Mouse (Mus musculus) cerebellum, adult 2 months (tissue): ENCODE results near the gene Chrm4. TPM values are rescaled to one million over a fixed set of nuclear protein-coding genes. Genes with fewer than 3 reads are reported as not detected.

Source experiments
- DNase-seq, 2 experiments: peaks; one replicate each; pipeline ENCODE4 v3.0.0; 2021
- H3K27ac ChIP-seq: fragments of 200-500 bp; 2 replicates; pipeline ENCODE4 v1.5.1; 2012; ENCODE audit warnings: low read length, control low read depth, inconsistent platforms; ENCODE audit not compliant: insufficient read depth
- H3K27me3 ChIP-seq: fragments of 200-500 bp; 2 replicates; pipeline ENCODE4 v1.6.1; 2012; ENCODE audit warnings: inconsistent platforms, mild to moderate bottlenecking, low read length, moderate library complexity; ENCODE audit not compliant: control insufficient read depth, insufficient read depth
- H3K4me1 ChIP-seq: fragments of 200-500 bp; 2 replicates; pipeline ENCODE4 v1.6.1; 2011; ENCODE audit warnings: low read length; ENCODE audit not compliant: control insufficient read depth, insufficient read depth
- H3K4me3 ChIP-seq: fragments of 200-500 bp; replicated peaks from 2 replicates; pipeline ENCODE3; 2011; ENCODE audit warnings: mild to moderate bottlenecking, low read depth, low read length, control low read depth; ENCODE audit not compliant: insufficient read depth
- CTCF ChIP-seq: fragments of 200-500 bp; IDR thresholded peaks from 2 replicates; pipeline ENCODE4 v1.5.1; 2011; ENCODE audit warnings: low read depth, mild to moderate bottlenecking, control low read depth, low read length, moderate library complexity, borderline replicate concordance; ENCODE audit not compliant: insufficient read depth
- POLR2A ChIP-seq: fragments of 200-500 bp; IDR thresholded peaks from 2 replicates; pipeline ENCODE4 v1.6.1; 2011; ENCODE audit warnings: low read length, control low read depth, borderline replicate concordance; ENCODE audit not compliant: insufficient read depth
- WGBS: fragments of 180-500 bp; shearing (Covaris S2); methylation state at CpG from one replicate; pipeline ENCODE4 v1.1.7; 2018; 5-methylcytosine and 5-hydroxymethylcytosine counted together
- polyA plus RNA-seq: library from polyadenylated mRNA; depleted of rRNA; stranded (reverse); fragments of >200 nt; gene quantifications from 2 replicates; pipeline ENCODE4 v1.2.3, GENCODE M21; 2012

Gene Chrm4
- polyA plus RNA-seq, 1 experiment = 2.0 TPM

DNA sequence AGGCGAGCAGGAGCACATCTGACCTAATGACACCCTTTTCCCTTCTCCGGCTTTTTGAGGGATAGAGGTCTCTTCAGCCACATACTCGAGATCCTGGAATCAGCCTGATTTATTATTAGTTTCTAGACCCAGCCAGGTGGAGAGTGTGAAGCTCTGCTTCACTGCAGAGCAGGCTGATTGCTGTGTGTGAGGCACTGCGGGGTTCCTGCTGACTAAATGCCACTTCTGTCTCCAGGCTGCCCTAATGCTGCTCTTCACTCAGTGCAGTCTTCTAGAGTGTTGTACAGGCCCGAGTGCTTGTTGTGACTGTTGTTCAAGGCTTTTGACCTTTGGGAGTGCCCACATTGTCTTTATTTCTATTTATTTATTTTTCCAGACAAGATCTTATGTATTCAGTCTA, 24.7 kb upstream of the Chrm4 start:
- peaks cover 21% of the 10 kb centered on the region for H3K4me1 ChIP-seq
- no peak overlapping the region for H3K4me3 ChIP-seq
- TF ChIP-seq CTCF = no peak
- TF ChIP-seq POLR2A = no peak
- 17% methylated on average over 5 of the region's 5 CpGs for WGBS
- no peak overlapping the region for H3K27ac ChIP-seq
- H3K27me3 ChIP-seq = no peaks in the 10 kb centered on the region
- DNase-seq = peak; percentile 64 to 82

GRCm38 (mm10) chr2:91903171-91903925, 23.7 kb upstream of the Chrm4 start:
- no peak overlapping the region for H3K4me3 ChIP-seq
- WGBS = 55% methylated on average over 3 of the region's 3 CpGs
- peaks cover 21% of the 10 kb centered on the region for H3K4me1 ChIP-seq
- no peak overlapping the region for H3K27ac ChIP-seq
- TF ChIP-seq CTCF (no peak), POLR2A (no peak)
- H3K27me3 ChIP-seq = no peaks in the 10 kb centered on the region
- peak in 1 of 2 experiments; percentile 40 for DNase-seq

- Histone ChIP-seq H3K4me3 (no peak overlapping the region), H3K4me1 (peaks cover 21% of the 10 kb centered on the region), H3K27ac (no peak overlapping the region), H3K27me3 (no peaks in the 10 kb centered on the region)
- peak in 1 of 2 experiments; percentile 41 for DNase-seq
- TF ChIP-seq POLR2A = no peak
- TF ChIP-seq CTCF = no peak
- 43% methylated on average over 5 of the region's 5 CpGs for WGBS
These were observed 22.3 kb upstream of the Chrm4 start for GRCm38 (mm10) chr2:91904618-91905307.

DNA sequence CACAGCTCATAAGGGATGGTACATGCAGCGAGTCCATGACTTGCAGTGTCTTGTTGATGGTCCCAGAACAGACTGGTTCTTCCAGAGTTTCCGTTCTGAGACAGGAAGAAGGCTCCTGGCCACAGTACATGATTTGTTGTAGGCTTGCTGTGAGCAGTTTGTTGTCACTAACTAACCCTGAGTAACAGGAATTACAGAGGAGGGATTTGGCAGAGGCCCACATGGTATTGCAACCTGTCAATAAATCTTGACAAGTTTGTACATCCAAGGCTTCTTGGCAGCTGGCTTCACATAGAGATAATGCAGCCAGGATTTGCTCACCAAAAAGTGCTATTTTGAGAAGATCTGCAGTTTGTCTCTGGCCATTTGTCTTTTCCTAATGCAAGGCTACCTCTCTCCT, 20.9 kb upstream of the Chrm4 start:
- Histone ChIP-seq H3K27me3 (no peaks in the 10 kb centered on the region), H3K4me1 (peaks cover 21% of the 10 kb centered on the region), H3K4me3 (no peak overlapping the region), H3K27ac (no peak overlapping the region)
- 73% methylated on average over 2 of the region's 2 CpGs for WGBS
- no peak for TF ChIP-seq POLR2A
- no peak for TF ChIP-seq CTCF
- no peak for DNase-seq

- DNase-seq = no peak
- TF ChIP-seq POLR2A (no peak), CTCF (no peak)
- Histone ChIP-seq H3K27me3 (no peaks in the 10 kb centered on the region), H3K4me1 (no peaks in the 10 kb centered on the region), H3K4me3 (no peak overlapping the region), H3K27ac (no peak overlapping the region)
- 73% methylated on average over 3 of the region's 3 CpGs for WGBS
These were observed 14.4 kb upstream of the Chrm4 start for GRCm38 (mm10) chr2:91912616-91913015.

- DNase-seq = no peak
- no peak overlapping the region for H3K27ac ChIP-seq
- TF ChIP-seq CTCF (no peak), POLR2A (no peak)
- no peak overlapping the region for H3K4me3 ChIP-seq
- no peaks in the 10 kb centered on the region for H3K4me1 ChIP-seq
- H3K27me3 ChIP-seq = no peaks in the 10 kb centered on the region
- WGBS = 87% methylated on average over 7 of the region's 7 CpGs
These were observed 13.5 kb upstream of the Chrm4 start for GRCm38 (mm10) chr2:91913328-91914110.

GRCm38 (mm10) chr2:91916346-91916977, 10.6 kb upstream of the Chrm4 start:
- TF ChIP-seq POLR2A (no peak), CTCF (no peak)
- WGBS = 82% methylated on average over 7 of the region's 7 CpGs
- no peak overlapping the region for H3K27ac ChIP-seq

More at GRCm38 (mm10) chr2:91916346-91916977, 10.6 kb upstream of the Chrm4 start:
- no peak for DNase-seq
- H3K27me3 ChIP-seq = no peaks in the 10 kb centered on the region
- H3K4me1 ChIP-seq = no peaks in the 10 kb centered on the region
- H3K4me3 ChIP-seq = no peak overlapping the region
